Mouse (Mus musculus): ENCODE results near the gene Rhobtb1. TPM values are rescaled to one million over a fixed set of nuclear protein-coding genes. Genes with fewer than 3 reads are reported as not detected.

Rhobtb1 gene
- total and polyA plus RNA-seq, 2 experiments from 2014 or later: 9.1 to 13.3 TPM

DNA sequence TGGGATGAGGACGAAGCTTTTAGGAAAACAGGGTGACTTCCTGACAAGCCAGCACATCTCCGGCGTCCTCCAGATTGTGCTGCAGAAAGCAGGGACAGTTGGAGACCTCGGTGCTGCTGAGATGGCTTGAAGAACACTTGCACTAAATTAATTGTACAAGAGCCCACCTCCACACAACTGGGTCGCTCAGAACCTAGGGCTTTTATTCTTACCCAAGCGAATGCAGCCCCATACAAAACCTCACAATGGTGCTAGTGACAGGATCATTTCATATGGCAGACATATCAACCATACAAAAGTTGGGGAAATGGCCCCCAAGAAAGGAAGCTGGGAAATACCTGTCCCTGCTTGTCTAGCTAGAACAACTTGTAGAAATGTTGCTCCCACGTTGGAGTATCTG, 56.2 kb downstream of the Rhobtb1 start:
- no peak overlapping the region for H3K4me2 ChIP-seq (ENCODE audit: low read depth, low read length)
- no peak overlapping the region for H3K9ac ChIP-seq (replicated peaks; ENCODE audit: low read length)
- TF ChIP-seq CTCF (IDR thresholded peaks at IDR 0.05; ENCODE audit: low read depth): no peak
- no peak overlapping the region for H3K4me3 ChIP-seq (ENCODE audit: low read length)
- H3K9me3 ChIP-seq (ENCODE audit: low read length): no peaks in the 10 kb centered on the region
- H3K36me3 ChIP-seq (ENCODE audit: insufficient read depth, low read length): no peaks in the 10 kb centered on the region
- 81% methylated on average over 7 of the region's 7 CpGs for WGBS
- DNase-seq (ENCODE audit: low spot score) (no peak), ATAC-seq (no peak)
- no peak overlapping the region for H3K27ac ChIP-seq
- no peaks in the 10 kb centered on the region for H3K27me3 ChIP-seq (ENCODE audit: insufficient read depth, low read length)
- H3K4me1 ChIP-seq (ENCODE audit: insufficient read depth, low read length): 0 out of 2 replicates have a peak, but pooled peaks cover 6% of the 10 kb centered on the region

DNA sequence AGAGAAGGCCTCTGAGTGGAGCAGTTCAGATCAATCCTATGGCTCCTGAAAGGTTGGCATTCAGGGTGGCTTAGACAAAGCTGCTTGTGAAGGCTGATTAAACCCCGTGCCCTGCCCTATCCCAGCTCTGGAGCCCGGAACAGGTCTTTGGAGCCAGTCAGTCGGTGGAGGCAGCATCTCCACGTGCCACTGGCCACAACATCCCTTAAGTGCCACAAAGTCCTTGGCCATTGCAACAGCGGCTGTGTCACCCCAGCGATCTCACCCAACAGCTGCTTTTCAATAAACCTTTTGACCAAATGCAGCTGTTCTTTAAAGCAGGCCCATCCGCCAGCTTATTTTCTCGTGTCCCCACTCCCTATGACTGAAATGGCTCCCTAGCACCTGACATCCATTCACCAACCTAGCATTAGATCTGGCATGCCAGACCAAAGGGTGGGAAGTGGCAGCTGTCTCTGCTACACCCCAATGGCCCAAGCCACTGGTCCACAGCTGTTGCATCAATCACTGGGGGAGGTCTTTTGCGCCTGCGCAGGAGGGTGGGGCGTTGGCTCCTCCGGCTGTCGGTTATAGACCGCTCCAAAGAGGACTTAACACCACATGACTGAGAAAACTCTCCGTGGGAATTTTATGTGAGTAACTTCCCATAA, 56.9 kb downstream of the Rhobtb1 start:
- Histone ChIP-seq H3K4me2 (ENCODE audit: low read depth, low read length) (no peak overlapping the region), H3K9ac (replicated peaks; ENCODE audit: low read length) (no peak overlapping the region), H3K9me3 (ENCODE audit: low read length) (no peaks in the 10 kb centered on the region), H3K27ac (no peak overlapping the region), H3K36me3 (ENCODE audit: insufficient read depth, low read length) (no peaks in the 10 kb centered on the region), H3K27me3 (ENCODE audit: insufficient read depth, low read length) (no peaks in the 10 kb centered on the region), H3K4me1 (ENCODE audit: insufficient read depth, low read length) (0 out of 2 replicates have a peak, but pooled peaks cover 6% of the 10 kb centered on the region), H3K4me3 (ENCODE audit: low read length) (no peak overlapping the region)
- TF ChIP-seq CTCF (IDR thresholded peaks at IDR 0.05; ENCODE audit: low read depth): no peak
- 86% methylated on average over 15 of the region's 15 CpGs for WGBS
- ATAC-seq (no peak), DNase-seq (ENCODE audit: low spot score) (no peak)

DNA sequence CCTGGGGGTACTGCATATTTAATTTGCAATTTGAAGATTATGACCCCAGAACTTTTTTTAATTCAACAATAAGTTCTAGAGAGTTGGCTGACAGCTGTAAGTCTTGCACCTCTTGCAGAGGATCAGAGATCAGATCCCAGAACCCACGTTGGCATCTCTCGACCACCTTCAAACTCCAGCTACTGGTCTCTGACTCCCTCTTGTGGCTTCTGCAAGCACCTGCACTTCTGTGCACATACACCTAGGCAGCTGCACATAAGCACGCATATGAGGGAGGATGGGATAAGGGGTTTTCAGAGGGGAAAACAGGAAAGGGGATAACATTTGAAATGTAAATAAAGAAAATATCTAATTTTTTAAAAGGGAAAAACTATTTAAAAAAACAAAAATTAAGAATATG, 57.5 kb downstream of the Rhobtb1 start:
- H3K27me3 ChIP-seq (ENCODE audit: insufficient read depth, low read length): no peaks in the 10 kb centered on the region
- H3K4me2 ChIP-seq (ENCODE audit: low read depth, low read length): no peak overlapping the region
- H3K9ac ChIP-seq (replicated peaks; ENCODE audit: low read length): no peak overlapping the region
- no peaks in the 10 kb centered on the region for H3K9me3 ChIP-seq (ENCODE audit: low read length)
- WGBS: 88% methylated on average over 3 of the region's 3 CpGs
- no peak for DNase-seq (ENCODE audit: low spot score)
- peaks cover 8% of the 10 kb centered on the region for H3K4me1 ChIP-seq (ENCODE audit: insufficient read depth, low read length)
- no peak overlapping the region for H3K4me3 ChIP-seq (ENCODE audit: low read length)
- TF ChIP-seq CTCF (IDR thresholded peaks at IDR 0.05; ENCODE audit: low read depth): peak; percentile 37; the same call in 1 of the 2 replicates
- H3K36me3 ChIP-seq (ENCODE audit: insufficient read depth, low read length): no peaks in the 10 kb centered on the region
- ATAC-seq: no peak
- no peak overlapping the region for H3K27ac ChIP-seq

DNA sequence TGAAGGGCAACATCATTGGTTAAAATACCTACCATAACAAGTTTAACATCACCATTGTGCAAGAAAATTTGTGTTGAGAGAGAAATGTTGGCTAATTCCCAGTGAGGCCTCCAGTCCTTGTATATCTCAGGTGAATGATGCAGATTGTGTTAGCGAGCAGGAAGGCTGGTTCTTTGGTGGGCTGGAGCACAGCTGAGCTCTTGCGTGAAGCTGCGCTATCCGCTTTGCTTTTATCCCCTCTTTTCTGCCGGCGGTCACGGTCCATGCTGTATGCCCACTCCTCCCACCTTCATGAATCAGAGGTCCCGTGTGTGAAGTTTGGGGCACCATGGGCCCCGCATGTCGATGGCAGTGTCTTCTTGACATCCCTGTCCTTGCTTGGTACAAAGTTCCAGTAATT, 58.8 kb downstream of the Rhobtb1 start:
- H3K4me1 ChIP-seq (ENCODE audit: insufficient read depth, low read length): peaks cover 14% of the 10 kb centered on the region
- WGBS: 90% methylated on average over 10 of the region's 10 CpGs

DNA sequence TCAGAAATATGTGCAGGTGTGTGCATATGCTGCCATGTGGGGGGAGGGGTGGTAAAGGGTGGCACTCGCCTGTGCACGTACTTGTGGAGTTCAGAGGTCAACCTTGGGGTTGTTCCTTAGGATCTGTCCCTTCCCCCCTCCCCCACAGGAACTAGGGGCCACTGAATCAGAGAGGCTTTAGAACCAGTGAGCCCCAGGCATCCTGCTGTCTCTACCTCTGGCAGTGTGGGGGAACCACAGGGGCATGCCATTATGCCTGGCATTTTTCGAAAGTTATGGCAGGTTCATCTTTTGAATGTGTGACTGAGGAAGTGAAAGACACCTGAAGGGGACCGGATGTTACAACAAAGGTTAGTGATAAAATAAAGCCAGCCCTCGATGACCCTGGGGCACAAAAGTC, 59.4 kb downstream of the Rhobtb1 start:
- WGBS: 76% methylated on average over 5 of the region's 5 CpGs
- no peak overlapping the region for H3K9ac ChIP-seq (replicated peaks; ENCODE audit: low read length)
- TF ChIP-seq CTCF (IDR thresholded peaks at IDR 0.05; ENCODE audit: low read depth): no peak

More for the DNA sequence above, 58.8 kb downstream of the Rhobtb1 start:
- Histone ChIP-seq H3K27me3 (ENCODE audit: insufficient read depth, low read length) (no peaks in the 10 kb centered on the region), H3K9me3 (ENCODE audit: low read length) (no peaks in the 10 kb centered on the region), H3K4me3 (ENCODE audit: low read length) (no peak overlapping the region), H3K36me3 (ENCODE audit: insufficient read depth, low read length) (no peaks in the 10 kb centered on the region), H3K27ac (no peak overlapping the region), H3K4me2 (ENCODE audit: low read depth, low read length) (no peak overlapping the region), H3K9ac (replicated peaks; ENCODE audit: low read length) (no peak overlapping the region)
- ATAC-seq: no peak
- TF ChIP-seq CTCF (IDR thresholded peaks at IDR 0.05; ENCODE audit: low read depth): no peak
- no peak for DNase-seq (ENCODE audit: low spot score)

DNA sequence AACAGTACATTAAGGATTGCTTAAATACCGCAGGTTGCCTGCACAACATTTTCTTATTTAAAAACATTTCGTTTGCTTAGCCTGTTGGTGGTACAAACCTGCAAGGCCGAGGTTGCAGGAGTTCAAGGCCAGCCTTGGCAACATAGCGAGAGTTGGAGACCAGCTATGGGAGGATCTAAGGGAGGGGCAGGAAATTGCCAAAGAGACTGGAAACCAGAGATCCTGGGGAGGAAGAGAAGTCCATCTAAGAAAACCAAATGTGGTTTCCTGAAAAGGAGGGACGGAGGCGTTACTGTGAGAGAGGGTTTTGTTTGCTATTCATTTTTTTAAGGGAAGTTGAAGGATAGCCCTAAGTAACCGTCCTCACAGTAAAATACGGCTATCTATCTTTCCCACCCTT, 60.3 kb downstream of the Rhobtb1 start:
- Histone ChIP-seq H3K9ac (replicated peaks; ENCODE audit: low read length) (peak overlapping the region; percentile 92; the same call in 1 of the 2 replicates), H3K4me1 (ENCODE audit: insufficient read depth, low read length) (peaks cover 14% of the 10 kb centered on the region), H3K27ac (peak overlapping the region; percentile 95; the same call in 1 of the 2 replicates), H3K27me3 (ENCODE audit: insufficient read depth, low read length) (no peaks in the 10 kb centered on the region), H3K9me3 (ENCODE audit: low read length) (no peaks in the 10 kb centered on the region), H3K4me3 (ENCODE audit: low read length) (peak overlapping the region; percentile 85), H3K36me3 (ENCODE audit: insufficient read depth, low read length) (no peaks in the 10 kb centered on the region), H3K4me2 (ENCODE audit: low read depth, low read length) (peak overlapping the region; percentile 93)
- ATAC-seq (no peak), DNase-seq (ENCODE audit: low spot score) (no peak)
- WGBS: 59% methylated on average over 8 of the region's 8 CpGs
- no peak for TF ChIP-seq CTCF (IDR thresholded peaks at IDR 0.05; ENCODE audit: low read depth)

More for the DNA sequence above, 59.4 kb downstream of the Rhobtb1 start:
- no peak overlapping the region for H3K4me3 ChIP-seq (ENCODE audit: low read length)
- no peaks in the 10 kb centered on the region for H3K36me3 ChIP-seq (ENCODE audit: insufficient read depth, low read length)
- DNase-seq (ENCODE audit: low spot score) (no peak), ATAC-seq (no peak)
- no peak overlapping the region for H3K4me2 ChIP-seq (ENCODE audit: low read depth, low read length)
- no peaks in the 10 kb centered on the region for H3K27me3 ChIP-seq (ENCODE audit: insufficient read depth, low read length)
- H3K27ac ChIP-seq: no peak overlapping the region
- H3K9me3 ChIP-seq (ENCODE audit: low read length): no peaks in the 10 kb centered on the region
- H3K4me1 ChIP-seq (ENCODE audit: insufficient read depth, low read length): peaks cover 14% of the 10 kb centered on the region

DNA sequence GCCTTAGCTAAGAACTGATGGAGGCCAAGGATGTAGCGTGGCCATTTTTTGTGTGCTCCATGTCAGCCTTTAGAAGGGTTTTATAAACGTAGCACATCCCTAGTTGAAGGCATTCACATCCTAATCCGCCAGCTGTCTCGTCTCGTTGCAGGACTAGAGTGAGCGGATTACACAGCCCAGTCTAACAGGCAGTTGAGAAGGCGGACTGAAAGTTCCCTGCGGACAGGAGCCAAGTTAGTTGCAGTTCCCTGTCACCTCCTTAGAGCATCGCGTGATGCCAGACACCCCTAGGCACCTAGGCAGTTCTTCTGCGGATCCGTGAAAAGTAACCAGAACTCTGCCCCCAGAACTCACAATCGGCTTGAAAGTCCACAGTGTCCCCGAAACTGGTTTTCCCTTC, 60.7 kb downstream of the Rhobtb1 start:
- TF ChIP-seq CTCF (IDR thresholded peaks at IDR 0.05; ENCODE audit: low read depth): no peak
- Histone ChIP-seq H3K4me3 (ENCODE audit: low read length) (peak overlapping the region; percentile 85), H3K4me1 (ENCODE audit: insufficient read depth, low read length) (peaks cover 14% of the 10 kb centered on the region), H3K4me2 (ENCODE audit: low read depth, low read length) (peak overlapping the region; percentile 93), H3K27ac (peak overlapping the region; percentile 95), H3K36me3 (ENCODE audit: insufficient read depth, low read length) (no peaks in the 10 kb centered on the region), H3K9ac (replicated peaks; ENCODE audit: low read length) (peak overlapping the region; percentile 92), H3K9me3 (ENCODE audit: low read length) (no peaks in the 10 kb centered on the region), H3K27me3 (ENCODE audit: insufficient read depth, low read length) (no peaks in the 10 kb centered on the region)
- DNase-seq (ENCODE audit: low spot score): peak; percentile 62
- 2% methylated on average over 14 of the region's 14 CpGs for WGBS
- peak; percentile 4; the same call in 1 of the 2 replicates for ATAC-seq

Measured in hindbrain, postnatal 0 days (tissue).